Mouse (Mus musculus) stomach, embryonic 14.5 days (tissue): ENCODE measurements around the gene Fancc. TPM values are rescaled to one million over a fixed set of nuclear protein-coding genes. Genes with fewer than 3 reads are reported as not detected.

ENCODE experiments used
- ATAC-seq: fragments of 200-750 bp; cut with Nextera tagmentation; 2 replicates; pipeline ENCODE4 v1.8.0; 2017; ENCODE audit warnings: low read depth, moderate TSS enrichment; ENCODE audit not compliant: insufficient number of reproducible peaks, insufficient read depth, low FRiP score
- H3K27ac ChIP-seq: fragments of 300-500 bp; sonication (generic); 2 replicates; pipeline ENCODE4 v1.5.1; 2014; ENCODE audit warnings: mild to moderate bottlenecking, low read length, moderate library complexity, mixed read lengths
- H3K27me3 ChIP-seq: fragments of 300-500 bp; sonication (generic); 2 replicates; pipeline ENCODE4 v1.6.1; 2014; ENCODE audit warnings: low read length, control low read depth, mixed read lengths; ENCODE audit not compliant: control insufficient read depth, insufficient read depth
- H3K36me3 ChIP-seq: fragments of 300-500 bp; sonication (generic); 2 replicates; pipeline ENCODE4 v1.6.1; 2014; ENCODE audit warnings: mild to moderate bottlenecking, control low read depth, low read length, moderate library complexity, mixed read lengths; ENCODE audit not compliant: control insufficient read depth, insufficient read depth
- H3K4me1 ChIP-seq: fragments of 300-500 bp; sonication (generic); 2 replicates; pipeline ENCODE4 v1.6.1; 2014; ENCODE audit warnings: low read length, control low read depth, mixed read lengths; ENCODE audit not compliant: control insufficient read depth, insufficient read depth
- H3K4me2 ChIP-seq: fragments of 300-500 bp; sonication (generic); replicated peaks from 2 replicates; pipeline ENCODE4 v1.6.1; 2014; ENCODE audit warnings: low read depth, low read length, control low read depth
- H3K4me3 ChIP-seq: fragments of 300-500 bp; sonication (generic); 2 replicates; pipeline ENCODE4 v1.5.1; 2014; ENCODE audit warnings: low read depth, low read length, control low read depth
- H3K9ac ChIP-seq: fragments of 300-500 bp; sonication (generic); replicated peaks from 2 replicates; pipeline ENCODE4 v1.6.1; 2014; ENCODE audit warnings: low read depth, mild to moderate bottlenecking, control low read depth, low read length, moderate library complexity, mixed read lengths
- H3K9me3 ChIP-seq: fragments of 300-500 bp; sonication (generic); 2 replicates; pipeline ENCODE4 v1.6.1; 2016; ENCODE audit warnings: low read depth, low read length, control low read depth; ENCODE audit not compliant: control insufficient read depth
- WGBS: fragments of 180-500 bp; shearing (Covaris S2); extraction: QIAGEN DNeasy Blood & Tissue Kit; methylation state at CpG from one replicate; pipeline ENCODE4 v1.1.7; 2014; 5-methylcytosine and 5-hydroxymethylcytosine counted together
- polyA plus RNA-seq: library from polyadenylated mRNA; unstranded; fragments of >200 nt; fragmentation: Nextera tagmentation; extraction: Ambion mirVana; gene quantifications from 2 replicates; pipeline ENCODE4 v1.2.1, GENCODE M21; 2014

Fancc gene
- polyA plus RNA-seq, 1 experiment from 2014 or later = 24.3 TPM

GRCm38 (mm10) chr13:63475356-63475755, 21.7 kb downstream of the Fancc start:
- WGBS = 35% methylated on average over 8 of the region's 8 CpGs
- Histone ChIP-seq H3K9me3 (no peaks in the 10 kb centered on the region), H3K36me3 (no peaks in the 10 kb centered on the region), H3K4me1 (no peaks in the 10 kb centered on the region), H3K4me3 (no peak overlapping the region), H3K27ac (no peak overlapping the region), H3K4me2 (no peak overlapping the region), H3K9ac (no peak overlapping the region), H3K27me3 (no peaks in the 10 kb centered on the region)
- ATAC-seq = no peak

DNA sequence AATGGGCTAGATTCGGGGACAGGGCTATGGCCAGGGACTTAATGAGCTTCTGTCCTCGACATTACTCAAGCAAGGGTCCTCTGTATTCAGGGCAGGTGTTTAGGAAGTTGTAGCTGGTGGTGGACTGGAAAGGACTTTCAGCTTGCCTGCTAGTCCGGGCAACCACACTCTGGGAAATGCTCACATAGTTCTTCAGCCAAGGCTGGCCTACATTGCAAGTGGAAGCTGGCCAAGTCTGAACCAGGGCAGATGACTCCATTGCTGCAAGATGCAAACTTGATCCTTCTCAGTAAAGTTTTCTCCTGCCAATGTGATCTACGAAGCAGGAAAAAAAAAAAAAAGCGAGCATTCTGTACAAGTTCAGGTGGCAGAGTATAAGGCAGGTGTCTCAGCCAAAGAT, 44.2 kb downstream of the Fancc start:
- Histone ChIP-seq H3K9me3 (no peaks in the 10 kb centered on the region), H3K27ac (no peak overlapping the region), H3K4me1 (no peaks in the 10 kb centered on the region), H3K36me3 (no peaks in the 10 kb centered on the region), H3K27me3 (no peaks in the 10 kb centered on the region), H3K4me3 (no peak overlapping the region), H3K9ac (no peak overlapping the region), H3K4me2 (no peak overlapping the region)
- WGBS = 80% methylated on average over 5 of the region's 5 CpGs
- ATAC-seq = no peak

DNA sequence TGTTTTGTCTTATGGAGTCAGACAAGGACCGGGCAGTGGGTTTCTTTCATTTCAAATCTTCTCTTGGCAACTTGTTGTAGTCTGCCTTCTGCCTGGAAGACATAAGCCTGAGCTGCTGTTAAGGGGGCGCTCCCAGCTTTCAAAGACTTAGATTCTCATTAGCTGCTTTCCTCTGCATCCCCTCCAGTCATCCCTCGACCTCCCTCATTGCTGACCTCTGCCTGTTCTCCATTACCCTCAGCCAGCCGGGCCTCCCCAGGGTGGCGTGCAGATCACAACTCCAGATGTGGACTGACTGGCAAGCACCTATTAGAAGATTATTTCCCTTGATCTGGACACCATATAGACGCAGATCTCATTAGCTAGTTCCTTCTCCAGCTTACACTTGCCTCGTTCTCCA, 45.9 kb downstream of the Fancc start:
- Histone ChIP-seq H3K9me3 (no peaks in the 10 kb centered on the region), H3K4me2 (no peak overlapping the region), H3K36me3 (no peaks in the 10 kb centered on the region), H3K4me1 (no peaks in the 10 kb centered on the region), H3K4me3 (no peak overlapping the region), H3K9ac (no peak overlapping the region), H3K27ac (no peak overlapping the region), H3K27me3 (no peaks in the 10 kb centered on the region)
- no peak for ATAC-seq
- 54% methylated on average over 7 of the region's 7 CpGs for WGBS

DNA sequence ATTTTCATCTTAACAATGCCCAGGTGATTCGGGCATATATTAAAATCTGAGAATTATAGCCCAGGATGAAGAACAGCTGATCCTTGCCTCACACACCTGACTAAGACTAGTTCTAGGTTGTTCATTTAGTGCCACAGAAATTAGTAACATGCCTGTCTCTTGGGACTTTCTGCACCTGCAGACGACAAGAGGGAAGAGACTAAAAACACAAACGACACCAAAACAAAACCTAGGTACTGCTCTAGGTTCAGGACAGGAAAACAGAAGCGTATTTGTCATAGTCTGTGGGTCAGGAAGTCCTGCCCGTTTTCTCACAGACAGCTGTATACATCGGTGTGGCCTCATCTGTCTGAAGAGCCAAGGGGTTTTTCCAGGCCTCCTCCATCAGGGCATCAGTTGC, 51.7 kb downstream of the Fancc start:
- H3K4me1 ChIP-seq = no peaks in the 10 kb centered on the region
- H3K27ac ChIP-seq = no peak overlapping the region
- H3K9me3 ChIP-seq = no peaks in the 10 kb centered on the region
- no peaks in the 10 kb centered on the region for H3K27me3 ChIP-seq
- no peak for ATAC-seq
- no peak overlapping the region for H3K4me3 ChIP-seq
- no peak overlapping the region for H3K9ac ChIP-seq
- no peaks in the 10 kb centered on the region for H3K36me3 ChIP-seq
- H3K4me2 ChIP-seq = no peak overlapping the region
- 71% methylated on average over 6 of the region's 6 CpGs for WGBS

- Histone ChIP-seq H3K36me3 (no peaks in the 10 kb centered on the region), H3K9me3 (no peaks in the 10 kb centered on the region), H3K9ac (no peak overlapping the region), H3K4me3 (no peak overlapping the region), H3K27me3 (no peaks in the 10 kb centered on the region), H3K27ac (no peak overlapping the region), H3K4me2 (no peak overlapping the region), H3K4me1 (0 out of 2 replicates have a peak, but pooled peaks cover 4% of the 10 kb centered on the region)
- WGBS = 95% methylated on average over 3 of the region's 3 CpGs
- no peak for ATAC-seq
Measured at GRCm38 (mm10) chr13:63432759-63433158, 64.3 kb downstream of the Fancc start.

GRCm38 (mm10) chr13:63431857-63432191, 65.3 kb downstream of the Fancc start:
- no peaks in the 10 kb centered on the region for H3K9me3 ChIP-seq
- H3K36me3 ChIP-seq = no peaks in the 10 kb centered on the region
- peak overlapping the region; percentile 97 for H3K27ac ChIP-seq
- H3K9ac ChIP-seq = peak overlapping the region; percentile 34; the same call in 1 of the 2 replicates
- no peak for ATAC-seq
- no peaks in the 10 kb centered on the region for H3K27me3 ChIP-seq
- 12% methylated on average over 5 of the region's 5 CpGs for WGBS
- H3K4me2 ChIP-seq = peak overlapping the region; percentile 44
- peak overlapping the region; percentile 42 for H3K4me3 ChIP-seq
- 0 out of 2 replicates have a peak, but pooled peaks cover 4% of the 10 kb centered on the region for H3K4me1 ChIP-seq

GRCm38 (mm10) chr13:63431030-63431856, 65.8 kb downstream of the Fancc start:
- H3K9me3 ChIP-seq = no peaks in the 10 kb centered on the region
- H3K4me2 ChIP-seq = peak overlapping the region; percentile 44
- H3K36me3 ChIP-seq = no peaks in the 10 kb centered on the region
- peak overlapping the region; percentile 97 for H3K27ac ChIP-seq
- ATAC-seq = peak; percentile 97
- H3K4me3 ChIP-seq = peak overlapping the region; percentile 42
- H3K9ac ChIP-seq = peak overlapping the region; percentile 34; the same call in 1 of the 2 replicates
- H3K4me1 ChIP-seq = 0 out of 2 replicates have a peak, but pooled peaks cover 4% of the 10 kb centered on the region
- H3K27me3 ChIP-seq = no peaks in the 10 kb centered on the region
- under 1% methylated on average over 76 of the region's 82 CpGs for WGBS

- Histone ChIP-seq H3K27ac (peak overlapping the region; percentile 97), H3K4me1 (0 out of 2 replicates have a peak, but pooled peaks cover 4% of the 10 kb centered on the region), H3K9me3 (no peaks in the 10 kb centered on the region), H3K27me3 (no peaks in the 10 kb centered on the region), H3K9ac (no peak overlapping the region; the same call in 1 of the 2 replicates), H3K36me3 (no peaks in the 10 kb centered on the region), H3K4me3 (peak overlapping the region; percentile 42), H3K4me2 (peak overlapping the region; percentile 44)
- WGBS = 0% methylated on average over 4 of the region's 4 CpGs
- peak; percentile 69 for ATAC-seq
Measured at GRCm38 (mm10) chr13:63430681-63431029, 66.4 kb downstream of the Fancc start.
